Mouse (Mus musculus): ENCODE results near the gene Msh4. TPM values are rescaled to one million over a fixed set of nuclear protein-coding genes. Genes with fewer than 3 reads are reported as not detected.
A peak's percentile ranks its signal among the peaks of the same experiment; 100 is the strongest.
"Not testable (repeated sequence)": the region's sequence is repeated elsewhere in the genome, so short reads cannot be mapped to it uniquely, and the experiment has no call there.

The Msh4 gene
- polyA plus RNA-seq, 1 experiment from 2014 or later = 0.11 TPM

DNA sequence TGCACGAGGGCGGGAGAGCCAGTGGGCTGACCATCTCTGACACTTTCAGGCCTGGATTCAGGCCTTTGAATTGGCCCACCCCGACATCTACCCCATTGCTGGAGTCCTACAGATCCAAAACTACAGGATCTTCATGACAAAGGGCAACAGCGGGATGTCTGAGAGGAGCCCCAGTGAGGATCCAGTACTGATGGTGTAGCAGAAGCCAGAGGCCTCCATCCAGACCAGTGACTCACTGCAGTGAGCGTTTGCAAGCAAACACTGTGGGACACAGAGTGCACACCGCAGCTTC is 73.3 kb downstream of the Msh4 start:
- Histone ChIP-seq H3K27ac (ENCODE audit: low read depth, low read length) (peak overlapping the region; percentile 86), H3K4me3 (ENCODE audit: low read depth, low read length) (no peak overlapping the region), H3K4me2 (peak overlapping the region; percentile 44), H3K4me1 (replicated peaks; ENCODE audit: control insufficient read depth, insufficient read depth, low read length) (peaks cover 20% of the 10 kb centered on the region), H3K36me3 (ENCODE audit: control insufficient read depth, insufficient read depth, low read length) (no peaks in the 10 kb centered on the region), H3K9me3 (ENCODE audit: control insufficient read depth, low read length) (no peaks in the 10 kb centered on the region), H3K27me3 (replicated peaks; ENCODE audit: control insufficient read depth, insufficient read depth, low read length) (no peaks in the 10 kb centered on the region), H3K9ac (ENCODE audit: low read depth, low read length) (peak overlapping the region; percentile 39)
- ATAC-seq (replicated peaks; ENCODE audit: low FRiP score) = no peak
- no peak for DNase-seq (ENCODE audit: low spot score)
- WGBS = 58% methylated on average over 6 of the region's 6 CpGs

DNA sequence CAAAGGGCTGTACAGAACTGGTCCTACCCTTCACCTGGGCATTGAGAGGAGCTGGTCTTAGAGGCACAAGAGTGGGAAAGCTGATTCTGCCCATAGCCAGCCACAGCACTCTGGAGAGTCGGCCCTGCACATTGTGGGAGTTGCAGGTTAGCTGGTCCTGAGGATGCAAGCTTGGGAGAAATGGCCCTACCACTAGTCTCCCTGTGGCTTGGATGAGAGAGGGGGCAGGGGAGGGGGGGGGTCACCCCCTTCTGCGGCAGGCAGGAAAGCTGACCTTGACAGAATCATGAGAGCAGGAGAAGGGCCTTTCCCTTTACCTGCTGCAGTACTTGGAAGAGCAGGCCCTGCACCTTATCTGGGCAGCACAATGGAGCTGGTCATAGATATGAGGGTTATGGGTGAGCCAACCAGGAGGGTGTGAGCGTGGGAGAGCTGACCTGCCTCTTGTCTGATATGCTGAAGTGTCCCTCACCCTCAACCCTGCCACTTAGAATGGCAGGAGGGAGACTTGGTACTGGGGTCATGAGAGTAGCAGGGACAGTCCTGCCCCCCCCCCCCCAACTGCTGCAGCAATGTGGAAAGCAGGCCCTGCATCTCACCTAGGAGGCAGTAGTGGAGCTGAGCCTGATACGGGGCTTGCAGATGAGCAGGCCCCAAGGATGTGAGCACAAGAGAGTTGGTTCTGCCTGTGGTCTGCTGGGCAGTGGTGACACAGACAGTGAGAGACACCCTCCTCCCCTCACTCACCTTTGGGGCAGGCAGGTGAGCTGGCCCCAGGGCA is 73.9 kb downstream of the Msh4 start:
- peak overlapping the region; percentile 54 for H3K9ac ChIP-seq (ENCODE audit: low read depth, low read length)
- no peaks in the 10 kb centered on the region for H3K27me3 ChIP-seq (replicated peaks; ENCODE audit: control insufficient read depth, insufficient read depth, low read length)
- no peaks in the 10 kb centered on the region for H3K9me3 ChIP-seq (ENCODE audit: control insufficient read depth, low read length)
- H3K27ac ChIP-seq (ENCODE audit: low read depth, low read length) = peak overlapping the region; percentile 90
- DNase-seq (ENCODE audit: low spot score) = no peak
- H3K4me3 ChIP-seq (ENCODE audit: low read depth, low read length) = no peak overlapping the region
- H3K4me2 ChIP-seq = peak overlapping the region; percentile 44
- H3K36me3 ChIP-seq (ENCODE audit: control insufficient read depth, insufficient read depth, low read length) = no peaks in the 10 kb centered on the region
- 35% methylated on average over 4 of the region's 4 CpGs for WGBS
- H3K4me1 ChIP-seq (replicated peaks; ENCODE audit: control insufficient read depth, insufficient read depth, low read length) = peaks cover 19% of the 10 kb centered on the region
- ATAC-seq (replicated peaks; ENCODE audit: low FRiP score) = peak; percentile 91

- ATAC-seq (replicated peaks; ENCODE audit: low FRiP score) = peak; percentile 84
- peak; percentile 62 for DNase-seq (ENCODE audit: low spot score)
- peak overlapping the region; percentile 90 for H3K27ac ChIP-seq (ENCODE audit: low read depth, low read length)
- 61% methylated on average over 11 of the region's 11 CpGs for WGBS
- H3K4me2 ChIP-seq = peak overlapping the region; percentile 44
- peak overlapping the region; percentile 54 for H3K9ac ChIP-seq (ENCODE audit: low read depth, low read length)
- H3K9me3 ChIP-seq (ENCODE audit: control insufficient read depth, low read length) = no peaks in the 10 kb centered on the region
- H3K27me3 ChIP-seq (replicated peaks; ENCODE audit: control insufficient read depth, insufficient read depth, low read length) = no peaks in the 10 kb centered on the region
- no peaks in the 10 kb centered on the region for H3K36me3 ChIP-seq (ENCODE audit: control insufficient read depth, insufficient read depth, low read length)
- peaks cover 19% of the 10 kb centered on the region for H3K4me1 ChIP-seq (replicated peaks; ENCODE audit: control insufficient read depth, insufficient read depth, low read length)
- no peak overlapping the region for H3K4me3 ChIP-seq (ENCODE audit: low read depth, low read length)
Observed at GRCm38 (mm10) chr3:153831014-153831872, 74.7 kb downstream of the Msh4 start.

DNA sequence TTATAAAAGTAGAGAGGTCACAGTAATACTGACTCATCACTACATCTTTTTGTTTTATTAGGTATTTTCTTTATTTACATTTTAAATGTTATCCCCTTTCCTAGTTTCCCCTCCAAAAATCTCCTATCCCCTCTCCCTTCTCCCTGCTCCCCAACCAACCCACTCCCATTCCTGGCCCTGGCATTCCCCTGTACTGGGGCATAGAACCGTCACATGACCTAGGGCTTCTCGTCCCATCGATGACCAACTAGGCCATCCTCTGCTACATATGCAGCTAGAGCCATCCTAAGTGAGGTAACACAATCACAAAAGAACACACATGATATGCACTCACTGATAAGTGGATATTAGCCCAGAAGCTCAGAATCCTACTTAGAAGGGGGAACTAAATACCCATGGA is 76.2 kb downstream of the Msh4 start:
- 71% methylated on average over 3 of the region's 3 CpGs for WGBS
- H3K9me3 ChIP-seq (ENCODE audit: control insufficient read depth, low read length); ATAC-seq (replicated peaks; ENCODE audit: low FRiP score); H3K4me2 ChIP-seq; H3K36me3 ChIP-seq (ENCODE audit: control insufficient read depth, insufficient read depth, low read length); H3K4me3 ChIP-seq (ENCODE audit: low read depth, low read length); H3K27ac ChIP-seq (ENCODE audit: low read depth, low read length); H3K27me3 ChIP-seq (replicated peaks; ENCODE audit: control insufficient read depth, insufficient read depth, low read length); DNase-seq (ENCODE audit: low spot score); H3K9ac ChIP-seq (ENCODE audit: low read depth, low read length): not testable (repeated sequence)
- peaks cover 15% of the 10 kb centered on the region for H3K4me1 ChIP-seq (replicated peaks; ENCODE audit: control insufficient read depth, insufficient read depth, low read length)

DNA sequence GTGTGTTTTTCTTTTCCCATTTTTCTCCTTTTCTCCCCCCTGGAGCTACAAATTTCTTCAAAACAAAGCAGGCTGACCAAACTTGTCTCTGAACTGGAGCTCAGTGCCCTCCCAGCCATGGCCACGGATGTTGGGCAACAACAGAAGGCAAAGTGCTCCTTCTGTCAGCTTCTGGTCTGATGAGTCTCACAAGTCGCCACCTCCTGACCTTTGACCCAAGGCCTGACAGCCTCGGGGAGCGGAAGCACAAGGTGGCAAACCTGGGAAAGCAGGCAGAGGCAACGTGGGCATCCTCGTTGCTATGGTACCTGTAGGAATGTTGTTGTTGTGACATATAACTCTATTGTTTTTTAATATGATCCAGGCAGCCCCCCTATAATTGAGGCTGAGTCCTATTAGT is 79.3 kb downstream of the Msh4 start:
- DNase-seq (ENCODE audit: low spot score) (no peak), ATAC-seq (replicated peaks; ENCODE audit: low FRiP score) (no peak)
- Histone ChIP-seq H3K27ac (ENCODE audit: low read depth, low read length) (no peak overlapping the region), H3K27me3 (replicated peaks; ENCODE audit: control insufficient read depth, insufficient read depth, low read length) (no peaks in the 10 kb centered on the region), H3K4me1 (replicated peaks; ENCODE audit: control insufficient read depth, insufficient read depth, low read length) (peaks cover 5% of the 10 kb centered on the region), H3K9me3 (ENCODE audit: control insufficient read depth, low read length) (no peaks in the 10 kb centered on the region), H3K36me3 (ENCODE audit: control insufficient read depth, insufficient read depth, low read length) (no peaks in the 10 kb centered on the region), H3K9ac (ENCODE audit: low read depth, low read length) (no peak overlapping the region), H3K4me2 (no peak overlapping the region), H3K4me3 (ENCODE audit: low read depth, low read length) (no peak overlapping the region)
- 48% methylated on average over 6 of the region's 6 CpGs for WGBS

- DNase-seq (ENCODE audit: low spot score) (no peak), ATAC-seq (replicated peaks; ENCODE audit: low FRiP score) (no peak)
- no peaks in the 10 kb centered on the region for H3K27me3 ChIP-seq (replicated peaks; ENCODE audit: control insufficient read depth, insufficient read depth, low read length)
- no peak overlapping the region for H3K9ac ChIP-seq (ENCODE audit: low read depth, low read length)
- H3K9me3 ChIP-seq (ENCODE audit: control insufficient read depth, low read length) = no peaks in the 10 kb centered on the region
- H3K4me2 ChIP-seq = no peak overlapping the region
- H3K36me3 ChIP-seq (ENCODE audit: control insufficient read depth, insufficient read depth, low read length) = no peaks in the 10 kb centered on the region
- H3K4me1 ChIP-seq (replicated peaks; ENCODE audit: control insufficient read depth, insufficient read depth, low read length) = no peaks in the 10 kb centered on the region
- H3K27ac ChIP-seq (ENCODE audit: low read depth, low read length) = no peak overlapping the region
- H3K4me3 ChIP-seq (ENCODE audit: low read depth, low read length) = no peak overlapping the region
- 79% methylated on average over 10 of the region's 10 CpGs for WGBS
Observed at GRCm38 (mm10) chr3:153825197-153825596, 80.7 kb downstream of the Msh4 start.

GRCm38 (mm10) chr3:153823671-153824515 is 82.0 kb downstream of the Msh4 start:
- no peaks in the 10 kb centered on the region for H3K4me1 ChIP-seq (replicated peaks; ENCODE audit: control insufficient read depth, insufficient read depth, low read length)
- ATAC-seq (replicated peaks; ENCODE audit: low FRiP score) = no peak; the same call in 1 of the 2 replicates

DNA sequence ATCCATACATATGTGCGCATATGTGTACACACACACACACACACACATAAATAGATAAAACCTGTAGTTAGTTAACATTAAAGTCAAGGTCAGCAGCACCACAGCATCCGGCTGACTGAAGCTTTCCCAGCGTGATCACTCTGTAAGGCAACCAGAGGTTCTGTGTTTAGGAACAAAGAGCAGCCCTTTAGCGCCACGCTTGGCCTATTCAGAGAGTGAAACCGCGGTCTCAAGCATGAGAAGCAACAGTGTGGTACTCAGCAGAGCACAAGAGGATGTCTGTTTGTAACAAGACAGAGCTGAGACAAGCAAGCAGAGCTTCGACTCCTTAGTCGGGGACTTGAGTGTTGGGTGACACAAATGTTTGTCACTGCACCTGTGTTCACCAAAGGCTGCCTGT is 86.5 kb downstream of the Msh4 start:
- Histone ChIP-seq H3K4me1 (replicated peaks; ENCODE audit: control insufficient read depth, insufficient read depth, low read length) (0 out of 2 replicates have a peak, but pooled peaks cover 2% of the 10 kb centered on the region), H3K27ac (ENCODE audit: low read depth, low read length) (no peak overlapping the region), H3K9me3 (ENCODE audit: control insufficient read depth, low read length) (no peaks in the 10 kb centered on the region), H3K27me3 (replicated peaks; ENCODE audit: control insufficient read depth, insufficient read depth, low read length) (no peaks in the 10 kb centered on the region), H3K4me2 (no peak overlapping the region), H3K36me3 (ENCODE audit: control insufficient read depth, insufficient read depth, low read length) (no peaks in the 10 kb centered on the region), H3K4me3 (ENCODE audit: low read depth, low read length) (no peak overlapping the region), H3K9ac (ENCODE audit: low read depth, low read length) (no peak overlapping the region)
- ATAC-seq (replicated peaks; ENCODE audit: low FRiP score) = no peak
- DNase-seq (ENCODE audit: low spot score) = no peak
- 92% methylated on average over 9 of the region's 9 CpGs for WGBS

More at GRCm38 (mm10) chr3:153823671-153824515, 82.0 kb downstream of the Msh4 start:
- Histone ChIP-seq H3K4me3 (ENCODE audit: low read depth, low read length) (no peak overlapping the region), H3K27ac (ENCODE audit: low read depth, low read length) (no peak overlapping the region), H3K9ac (ENCODE audit: low read depth, low read length) (no peak overlapping the region), H3K36me3 (ENCODE audit: control insufficient read depth, insufficient read depth, low read length) (no peaks in the 10 kb centered on the region), H3K4me2 (no peak overlapping the region), H3K27me3 (replicated peaks; ENCODE audit: control insufficient read depth, insufficient read depth, low read length) (no peaks in the 10 kb centered on the region), H3K9me3 (ENCODE audit: control insufficient read depth, low read length) (no peaks in the 10 kb centered on the region)
- 76% methylated on average over 11 of the region's 11 CpGs for WGBS
- no peak for DNase-seq (ENCODE audit: low spot score)

Data from liver, embryonic 11.5 days (tissue).